Mouse (Mus musculus) inflammation-experienced regulatory T-cells, adult 6 months (primary cell): Measurements from ENCODE around the gene Cryba4. TPM values are rescaled to one million over a fixed set of nuclear protein-coding genes. Genes with fewer than 3 reads are reported as not detected.

Experiments used
- polyA plus RNA-seq, 3 experiments: library from polyadenylated mRNA; unstranded; fragments of 100-300 nt; shearing (Covaris generic); gene quantifications; one replicate each; pipeline ENCODE4 v1.2.1; 2017

Gene Cryba4
- polyA plus RNA-seq, 3 experiments from 2014 or later, result 0.56 to 1.3 TPM; not detected in 1

Other genes with a start within 250 kb of the Cryba4 start
- under 1 TPM in 1 of 3 experiments, not detected in 2; 0.97 TPM for gene Crybb1, start 3.3 kb upstream of the Cryba4 start, polyA plus RNA-seq
- gene Tpst2, start 24.2 kb upstream of the Cryba4 start, polyA plus RNA-seq, result 100 to 1,000 TPM in 1 of 3 experiments, 10 to 100 TPM in 2; 59.1 to 111 (median 64.1) TPM
- 10 to 100 TPM; 14.7 to 26.1 (median 15.3) TPM for gene Tfip11, start 73.8 kb upstream of the Cryba4 start, polyA plus RNA-seq
- gene Srrd, start 90.5 kb upstream of the Cryba4 start, polyA plus RNA-seq, result 1 to 10 TPM; 2.9 to 4.8 (median 4.4) TPM
- gene Hps4, start 90.6 kb upstream of the Cryba4 start, polyA plus RNA-seq, result 10 to 100 TPM; 13.9 to 19.0 (median 16.4) TPM
- gene Gm6583, start 103.5 kb upstream of the Cryba4 start, polyA plus RNA-seq, result under 1 TPM in 1 of 3 experiments, not detected in 2; 0.25 TPM
- gene Asphd2, start 142.3 kb upstream of the Cryba4 start, polyA plus RNA-seq, result not detected
- gene Gm6588, start 196.9 kb upstream of the Cryba4 start, polyA plus RNA-seq, result not detected